Mouse (Mus musculus) hindbrain, embryonic 13.5 days (tissue): ENCODE data around the gene Ankrd50. TPM values are rescaled to one million over a fixed set of nuclear protein-coding genes. Genes with fewer than 3 reads are reported as not detected.

Source experiments
- ATAC-seq: fragments of 200-750 bp; cut with Nextera tagmentation; 2 replicates; pipeline ENCODE4 v1.8.0; 2017; ENCODE audit warnings: moderate TSS enrichment; ENCODE audit not compliant: low FRiP score
- H3K27ac ChIP-seq: fragments of 300-500 bp; sonication (generic); 2 replicates; pipeline ENCODE4 v1.5.1; 2015; ENCODE audit warnings: inconsistent platforms, mild to moderate bottlenecking, moderate library complexity
- H3K27me3 ChIP-seq: fragments of 300-500 bp; sonication (generic); 2 replicates; pipeline ENCODE4 v1.6.1; 2015; ENCODE audit warnings: mild to moderate bottlenecking, inconsistent platforms
- H3K36me3 ChIP-seq: fragments of 300-500 bp; sonication (generic); 2 replicates; pipeline ENCODE4 v1.6.1; 2015; ENCODE audit warnings: mild to moderate bottlenecking, inconsistent platforms
- H3K4me1 ChIP-seq: fragments of 300-500 bp; sonication (generic); replicated peaks from 2 replicates; pipeline ENCODE4 v1.6.1; 2015; ENCODE audit warnings: inconsistent platforms
- H3K4me2 ChIP-seq: fragments of 300-500 bp; sonication (generic); 2 replicates; pipeline ENCODE4 v1.6.1; 2015; ENCODE audit warnings: inconsistent platforms, mild to moderate bottlenecking, moderate library complexity
- H3K4me3 ChIP-seq: fragments of 300-500 bp; sonication (generic); 2 replicates; pipeline ENCODE4 v1.5.1; 2015; ENCODE audit warnings: mild to moderate bottlenecking, inconsistent platforms
- H3K9ac ChIP-seq: fragments of 300-500 bp; sonication (generic); 2 replicates; pipeline ENCODE4 v1.6.1; 2015; ENCODE audit warnings: mild to moderate bottlenecking, inconsistent platforms
- H3K9me3 ChIP-seq: fragments of 300-500 bp; sonication (generic); 2 replicates; pipeline ENCODE4 v1.6.1; 2016; ENCODE audit warnings: inconsistent platforms
- WGBS: fragments of 180-500 bp; shearing (Covaris S2); methylation state at CpG from one replicate; pipeline ENCODE4 v1.1.7; 2015; 5-methylcytosine and 5-hydroxymethylcytosine counted together
- polyA plus RNA-seq: library from polyadenylated mRNA; unstranded; fragments of >200 nt; fragmentation: Nextera tagmentation; extraction: Ambion mirVana; gene quantifications from 2 replicates; pipeline ENCODE4 v1.2.1, GENCODE M21; 2015

Ankrd50 gene
- polyA plus RNA-seq, 1 experiment from 2014 or later: 25.2 TPM

GRCm38 (mm10) chr3:38490720-38491119 lies 6.1 kb upstream of the Ankrd50 start:
- no peak for ATAC-seq
- no peak overlapping the region for H3K4me3 ChIP-seq

DNA sequence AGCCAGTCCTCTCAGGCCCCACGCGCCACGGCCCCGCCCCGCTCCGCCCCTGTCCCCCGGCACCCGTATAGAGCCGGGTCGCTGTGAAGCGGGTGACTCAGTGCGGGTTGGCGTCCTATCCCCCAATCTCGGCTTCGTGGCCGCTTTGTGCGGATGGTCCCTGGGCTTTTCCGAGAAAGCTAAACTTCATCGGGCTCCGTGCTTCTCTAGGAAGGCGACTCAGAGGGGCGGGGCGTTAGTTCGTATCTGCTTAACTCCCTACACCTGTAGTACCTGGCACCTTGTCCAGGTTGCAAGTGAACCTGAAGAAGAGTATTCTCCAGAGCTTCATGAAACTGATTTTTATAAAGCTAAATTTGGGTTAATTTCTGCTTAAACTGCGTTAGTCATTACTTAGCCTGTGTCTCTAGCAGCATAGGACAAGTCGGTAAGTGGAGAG lies 482 bp upstream of the Ankrd50 start:
- ATAC-seq: no peak; the same call in 1 of the 2 replicates
- peak overlapping the region; percentile 94 for H3K4me3 ChIP-seq
- 2% methylated on average over 26 of the region's 26 CpGs for WGBS
- peak overlapping the region; percentile 49; the same call in 1 of the 2 replicates for H3K9ac ChIP-seq
- peak overlapping the region; percentile 50 for H3K27ac ChIP-seq
- no peaks in the 10 kb centered on the region for H3K9me3 ChIP-seq
- no peaks in the 10 kb centered on the region for H3K27me3 ChIP-seq
- peaks cover 31% of the 10 kb centered on the region for H3K4me1 ChIP-seq
- H3K4me2 ChIP-seq: peak overlapping the region; percentile 45
- H3K36me3 ChIP-seq: peaks cover 2% of the 10 kb centered on the region; the same call in 1 of the 2 replicates

More at GRCm38 (mm10) chr3:38490720-38491119, 6.1 kb upstream of the Ankrd50 start:
- WGBS: 93% methylated on average over 2 of the region's 2 CpGs
- no peak overlapping the region for H3K4me2 ChIP-seq
- H3K27ac ChIP-seq: no peak overlapping the region
- no peaks in the 10 kb centered on the region for H3K27me3 ChIP-seq
- no peaks in the 10 kb centered on the region for H3K4me1 ChIP-seq
- H3K36me3 ChIP-seq: no peaks in the 10 kb centered on the region
- no peak overlapping the region for H3K9ac ChIP-seq
- H3K9me3 ChIP-seq: no peaks in the 10 kb centered on the region

DNA sequence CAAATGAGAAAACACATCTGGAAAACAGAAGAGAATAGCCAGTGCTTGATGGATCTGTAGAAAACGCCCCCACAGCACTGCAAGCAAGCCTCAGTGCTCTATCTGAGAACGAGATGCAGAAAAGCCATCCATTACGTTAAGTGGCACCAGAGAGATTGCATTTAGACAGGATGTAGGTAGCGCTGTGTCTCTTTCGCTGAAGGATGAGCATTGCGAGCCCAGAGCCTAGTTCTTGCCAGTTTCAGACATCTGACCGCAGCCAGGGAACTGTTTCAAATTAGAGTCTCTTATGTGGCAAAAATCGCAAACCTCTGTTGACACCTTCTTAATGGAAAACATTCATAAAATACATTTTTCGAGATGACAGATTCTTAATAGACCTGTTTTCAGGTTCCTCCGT lies 1.1 kb downstream of the Ankrd50 start:
- peak overlapping the region; percentile 94 for H3K4me3 ChIP-seq
- no peaks in the 10 kb centered on the region for H3K27me3 ChIP-seq
- peak overlapping the region; percentile 96 for H3K27ac ChIP-seq
- WGBS: 11% methylated on average over 10 of the region's 10 CpGs
- no peaks in the 10 kb centered on the region for H3K9me3 ChIP-seq
- ATAC-seq: no peak
- peak overlapping the region; percentile 97 for H3K4me2 ChIP-seq
- peak overlapping the region; percentile 96 for H3K9ac ChIP-seq
- H3K4me1 ChIP-seq: peaks cover 45% of the 10 kb centered on the region
- peaks cover 8% of the 10 kb centered on the region for H3K36me3 ChIP-seq

DNA sequence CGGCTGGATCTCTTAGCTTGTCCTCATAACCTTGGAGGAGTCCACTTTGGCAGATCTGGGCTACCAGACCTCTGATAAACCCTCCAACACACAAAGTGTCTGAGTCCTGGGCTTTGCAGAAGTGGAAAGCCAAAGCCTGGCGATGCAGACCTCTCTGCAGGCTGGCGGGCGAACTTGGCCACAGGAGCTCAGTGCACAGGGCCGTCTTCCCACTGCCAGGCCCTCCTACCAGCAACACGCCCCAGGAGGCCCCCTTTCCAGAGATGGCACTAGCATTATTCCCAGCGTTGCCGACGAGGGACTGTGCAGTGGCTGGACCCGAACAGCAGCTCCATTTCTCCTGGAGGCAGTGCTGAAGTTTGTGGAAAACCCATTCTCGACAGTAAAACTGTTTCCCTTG lies 1.9 kb downstream of the Ankrd50 start:
- H3K9me3 ChIP-seq: no peaks in the 10 kb centered on the region
- H3K4me3 ChIP-seq: peak overlapping the region; percentile 94
- H3K4me1 ChIP-seq: peaks cover 52% of the 10 kb centered on the region
- peak overlapping the region; percentile 96 for H3K9ac ChIP-seq
- ATAC-seq: no peak
- H3K4me2 ChIP-seq: peak overlapping the region; percentile 97
- 13% methylated on average over 11 of the region's 11 CpGs for WGBS
- H3K36me3 ChIP-seq: peaks cover 14% of the 10 kb centered on the region
- peak overlapping the region; percentile 65 for H3K27ac ChIP-seq
- H3K27me3 ChIP-seq: no peaks in the 10 kb centered on the region

GRCm38 (mm10) chr3:38481106-38481505 lies 3.5 kb downstream of the Ankrd50 start:
- H3K36me3 ChIP-seq: peaks cover 16% of the 10 kb centered on the region
- peak overlapping the region; percentile 49 for H3K9ac ChIP-seq
- H3K4me1 ChIP-seq: peaks cover 67% of the 10 kb centered on the region
- no peak overlapping the region for H3K27ac ChIP-seq
- H3K4me2 ChIP-seq: peak overlapping the region; percentile 97
- H3K4me3 ChIP-seq: peak overlapping the region; percentile 40
- WGBS: 59% methylated on average over 1 of the region's 1 CpGs
- no peak for ATAC-seq
- no peaks in the 10 kb centered on the region for H3K27me3 ChIP-seq
- no peaks in the 10 kb centered on the region for H3K9me3 ChIP-seq

DNA sequence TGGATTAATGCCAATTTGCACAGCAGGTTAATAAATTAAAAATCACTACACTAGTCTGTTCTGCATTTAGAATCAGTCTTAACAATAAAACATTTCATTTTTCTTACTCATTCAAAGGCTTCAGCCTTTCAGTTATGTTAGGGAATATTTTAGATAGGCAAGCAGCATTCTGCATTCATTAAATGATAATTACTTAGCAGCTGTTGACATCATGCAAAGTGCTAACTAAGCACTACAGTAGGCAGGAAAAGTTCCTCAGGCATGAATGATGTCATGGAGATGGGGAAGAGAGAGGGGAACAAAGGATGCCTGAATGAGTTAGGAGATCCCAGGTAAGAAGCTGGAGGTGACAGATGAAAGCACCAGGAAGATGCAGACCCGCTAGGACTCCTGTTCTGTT lies 6.7 kb downstream of the Ankrd50 start:
- H3K27ac ChIP-seq: peak overlapping the region; percentile 48; the same call in 1 of the 2 replicates
- WGBS: 76% methylated on average over 1 of the region's 1 CpGs

GRCm38 (mm10) chr3:38475587-38475986 lies 9.1 kb downstream of the Ankrd50 start:
- WGBS: 65% methylated on average over 6 of the region's 6 CpGs
- no peak for ATAC-seq
- no peak overlapping the region for H3K4me2 ChIP-seq
- no peaks in the 10 kb centered on the region for H3K9me3 ChIP-seq
- H3K27me3 ChIP-seq: no peaks in the 10 kb centered on the region
- no peak overlapping the region for H3K4me3 ChIP-seq
- no peak overlapping the region for H3K9ac ChIP-seq
- peaks cover 81% of the 10 kb centered on the region for H3K4me1 ChIP-seq
- H3K27ac ChIP-seq: no peak overlapping the region
- H3K36me3 ChIP-seq: peaks cover 16% of the 10 kb centered on the region

More for the DNA sequence above, 6.7 kb downstream of the Ankrd50 start:
- Histone ChIP-seq H3K36me3 (peaks cover 16% of the 10 kb centered on the region), H3K4me2 (peak overlapping the region; percentile 97), H3K9me3 (no peaks in the 10 kb centered on the region), H3K27me3 (no peaks in the 10 kb centered on the region), H3K9ac (no peak overlapping the region), H3K4me3 (0 out of 2 replicates have a peak overlapping the region, but pooled peaks have one; percentile 2), H3K4me1 (peaks cover 89% of the 10 kb centered on the region)
- no peak for ATAC-seq

- H3K4me2 ChIP-seq: no peak overlapping the region
- no peak overlapping the region for H3K4me3 ChIP-seq
- no peak for ATAC-seq
- H3K4me1 ChIP-seq: peaks cover 75% of the 10 kb centered on the region
- WGBS: 93% methylated on average over 4 of the region's 4 CpGs
- no peak overlapping the region for H3K27ac ChIP-seq
- H3K27me3 ChIP-seq: no peaks in the 10 kb centered on the region
- peaks cover 5% of the 10 kb centered on the region; the same call in 1 of the 2 replicates for H3K36me3 ChIP-seq
- H3K9me3 ChIP-seq: no peaks in the 10 kb centered on the region
- H3K9ac ChIP-seq: no peak overlapping the region; the same call in 1 of the 2 replicates
Measured at GRCm38 (mm10) chr3:38473138-38473537, 11.5 kb downstream of the Ankrd50 start.

DNA sequence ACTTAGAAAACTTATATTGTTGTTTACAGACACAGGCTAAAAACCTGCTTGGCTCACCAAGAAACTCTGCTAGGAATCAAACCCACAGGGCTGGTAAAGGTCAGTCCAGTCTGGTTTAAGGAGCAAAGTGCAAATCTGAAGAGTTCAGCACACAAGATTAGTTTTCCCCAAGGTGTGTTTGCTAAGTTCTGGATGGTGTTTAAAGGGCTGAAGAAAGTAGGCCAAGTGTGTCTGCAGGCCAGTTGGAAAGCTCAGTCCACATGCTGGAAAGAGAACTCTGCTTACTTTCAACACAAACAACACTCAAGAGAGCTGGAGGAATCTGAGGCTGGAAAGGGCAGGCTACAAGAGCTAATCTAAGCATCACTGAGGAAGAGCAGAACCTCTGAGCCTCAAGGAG lies 13.1 kb downstream of the Ankrd50 start:
- peaks cover 73% of the 10 kb centered on the region for H3K4me1 ChIP-seq
- ATAC-seq: no peak
- H3K36me3 ChIP-seq: no peaks in the 10 kb centered on the region
- H3K27ac ChIP-seq: no peak overlapping the region
- H3K27me3 ChIP-seq: no peaks in the 10 kb centered on the region
- H3K4me2 ChIP-seq: no peak overlapping the region
- H3K9me3 ChIP-seq: no peaks in the 10 kb centered on the region
- H3K9ac ChIP-seq: no peak overlapping the region
- H3K4me3 ChIP-seq: no peak overlapping the region

- no peak for ATAC-seq
- no peaks in the 10 kb centered on the region for H3K9me3 ChIP-seq
- 91% methylated on average over 8 of the region's 8 CpGs for WGBS
- H3K4me1 ChIP-seq: peaks cover 42% of the 10 kb centered on the region
- no peak overlapping the region for H3K4me3 ChIP-seq
- H3K27me3 ChIP-seq: no peaks in the 10 kb centered on the region
- no peak overlapping the region for H3K9ac ChIP-seq
- no peak overlapping the region for H3K27ac ChIP-seq
- H3K4me2 ChIP-seq: no peak overlapping the region
- H3K36me3 ChIP-seq: peaks cover 6% of the 10 kb centered on the region; the same call in 1 of the 2 replicates
Measured at GRCm38 (mm10) chr3:38468131-38468530, 16.5 kb downstream of the Ankrd50 start.

DNA sequence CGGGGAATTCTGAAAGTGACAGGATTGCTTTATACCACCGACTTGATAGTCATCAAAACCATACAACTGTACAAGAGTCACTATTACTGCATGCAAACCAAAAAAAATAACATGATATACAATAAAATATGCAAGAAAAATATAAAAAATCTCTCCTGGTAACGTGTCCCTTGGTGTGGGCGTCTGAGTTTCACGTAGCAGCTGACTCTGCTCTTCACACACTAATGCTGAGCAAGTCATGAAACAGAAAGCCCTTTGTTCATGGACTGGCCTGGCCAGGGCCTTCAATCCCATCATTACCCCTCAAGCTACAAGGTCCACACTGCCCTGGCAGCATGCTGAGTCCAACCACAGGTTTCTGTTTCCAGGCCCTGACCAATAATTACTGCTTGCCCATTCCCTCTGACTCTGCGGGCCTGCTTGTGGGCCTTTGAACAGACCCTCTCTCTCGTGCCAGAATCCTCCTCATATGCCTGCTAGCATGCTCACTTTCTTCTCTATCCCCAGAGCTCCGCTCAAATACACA lies 17.7 kb downstream of the Ankrd50 start:
- WGBS: 80% methylated on average over 8 of the region's 8 CpGs
- Histone ChIP-seq H3K4me3 (no peak overlapping the region), H3K4me1 (peaks cover 40% of the 10 kb centered on the region), H3K4me2 (no peak overlapping the region), H3K9me3 (no peaks in the 10 kb centered on the region), H3K27ac (no peak overlapping the region), H3K27me3 (no peaks in the 10 kb centered on the region), H3K36me3 (peaks cover 16% of the 10 kb centered on the region), H3K9ac (no peak overlapping the region)
- ATAC-seq: no peak

DNA sequence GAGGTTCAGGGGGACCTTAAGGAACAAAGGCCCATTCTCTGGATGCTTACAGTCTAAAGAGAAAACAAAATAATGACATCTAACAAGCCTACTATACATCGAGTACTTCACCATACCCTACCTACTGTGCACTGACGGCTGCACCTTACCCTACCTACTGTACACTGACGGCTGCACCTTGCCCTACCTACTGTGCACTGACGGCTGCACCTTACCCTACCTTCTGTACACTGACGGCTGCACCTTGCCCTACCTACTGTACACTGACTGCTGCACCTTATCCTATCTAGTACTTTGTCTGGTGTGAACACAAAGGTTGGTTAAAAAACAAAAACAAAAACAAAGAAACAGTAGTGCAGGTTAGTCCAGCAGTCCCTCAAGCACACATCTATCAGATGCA lies 18.5 kb downstream of the Ankrd50 start:
- no peak overlapping the region for H3K4me3 ChIP-seq
- no peak overlapping the region for H3K9ac ChIP-seq
- ATAC-seq: no peak
- 92% methylated on average over 5 of the region's 5 CpGs for WGBS
- peaks cover 24% of the 10 kb centered on the region for H3K36me3 ChIP-seq
- no peaks in the 10 kb centered on the region for H3K27me3 ChIP-seq
- H3K9me3 ChIP-seq: no peaks in the 10 kb centered on the region
- H3K4me1 ChIP-seq: peaks cover 31% of the 10 kb centered on the region
- H3K27ac ChIP-seq: no peak overlapping the region
- H3K4me2 ChIP-seq: no peak overlapping the region

DNA sequence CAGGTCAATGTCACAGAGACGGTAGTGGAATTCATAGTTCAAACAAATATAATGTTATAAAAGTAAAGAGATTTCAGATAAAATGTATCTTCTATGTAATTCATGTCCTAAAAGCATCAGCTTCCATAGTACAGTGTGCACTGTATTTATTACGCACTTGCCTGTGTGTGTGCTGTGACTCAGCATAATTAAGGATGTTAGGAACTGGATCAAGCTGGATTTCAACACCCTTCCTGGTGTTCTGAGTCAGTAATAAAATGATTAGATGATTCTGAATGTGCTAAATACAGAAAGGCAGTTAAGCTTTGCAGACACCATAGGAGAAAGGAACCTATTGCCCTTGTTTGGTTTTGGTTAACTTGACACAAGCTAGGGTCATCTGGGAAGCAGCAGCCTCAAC lies 21.5 kb downstream of the Ankrd50 start:
- H3K4me1 ChIP-seq: peaks cover 12% of the 10 kb centered on the region
- H3K4me3 ChIP-seq: no peak overlapping the region
- H3K9ac ChIP-seq: no peak overlapping the region
- H3K4me2 ChIP-seq: no peak overlapping the region
- no peaks in the 10 kb centered on the region for H3K9me3 ChIP-seq
- no peaks in the 10 kb centered on the region for H3K27me3 ChIP-seq
- no peak overlapping the region for H3K27ac ChIP-seq
- WGBS: 99% methylated on average over 2 of the region's 2 CpGs
- no peak for ATAC-seq
- H3K36me3 ChIP-seq: peaks cover 42% of the 10 kb centered on the region
